Mouse (Mus musculus): ENCODE measurements around the gene Hist1h1e. TPM values are rescaled to one million over a fixed set of nuclear protein-coding genes. Genes with fewer than 3 reads are reported as not detected.
"Not testable (repeated sequence)": the region's sequence is repeated elsewhere in the genome, so short reads cannot be mapped to it uniquely, and the experiment has no call there.

Hist1h1e gene
- polyA plus RNA-seq, 1 experiment from 2014 or later: 16.3 TPM

- DNase-seq (ENCODE audit: low spot score) (peak; percentile 41), ATAC-seq (ENCODE audit: insufficient read depth, low FRiP score, low TSS enrichment) (no peak)
- Histone ChIP-seq H3K27me3 (ENCODE audit: control insufficient read depth, insufficient read depth, low read length) (no peaks in the 10 kb centered on the region), H3K4me1 (ENCODE audit: control insufficient read depth, insufficient read depth, low read length) (peaks cover 6% of the 10 kb centered on the region; the same call in 1 of the 2 replicates), H3K27ac (ENCODE audit: low read depth, low read length) (peak overlapping the region; percentile 76), H3K9me3 (ENCODE audit: control insufficient read depth, low read length) (no peaks in the 10 kb centered on the region), H3K36me3 (ENCODE audit: control insufficient read depth, insufficient read depth, low read length) (no peaks in the 10 kb centered on the region), H3K9ac (ENCODE audit: low read length) (peak overlapping the region; percentile 63), H3K4me3 (ENCODE audit: low read depth, low read length) (peak overlapping the region; percentile 36), H3K4me2 (ENCODE audit: low read depth) (peak overlapping the region; percentile 57)
- WGBS: 5% methylated on average over 7 of the region's 7 CpGs
These were observed 45.9 kb downstream of the Hist1h1e start for GRCm38 (mm10) chr13:23576351-23576881.

- H3K9ac ChIP-seq (ENCODE audit: low read length): peak overlapping the region; percentile 63
- WGBS: under 1% methylated on average over 8 of the region's 40 CpGs
- peak overlapping the region; percentile 36 for H3K4me3 ChIP-seq (ENCODE audit: low read depth, low read length)
- ATAC-seq (ENCODE audit: insufficient read depth, low FRiP score, low TSS enrichment); H3K4me1 ChIP-seq (ENCODE audit: control insufficient read depth, insufficient read depth, low read length); H3K27me3 ChIP-seq (ENCODE audit: control insufficient read depth, insufficient read depth, low read length); H3K9me3 ChIP-seq (ENCODE audit: control insufficient read depth, low read length); H3K36me3 ChIP-seq (ENCODE audit: control insufficient read depth, insufficient read depth, low read length); DNase-seq (ENCODE audit: low spot score): not testable (repeated sequence)
- peak overlapping the region; percentile 76 for H3K27ac ChIP-seq (ENCODE audit: low read depth, low read length)
- H3K4me2 ChIP-seq (ENCODE audit: low read depth): peak overlapping the region; percentile 57
These were observed 46.5 kb downstream of the Hist1h1e start for GRCm38 (mm10) chr13:23575864-23576313.

DNA sequence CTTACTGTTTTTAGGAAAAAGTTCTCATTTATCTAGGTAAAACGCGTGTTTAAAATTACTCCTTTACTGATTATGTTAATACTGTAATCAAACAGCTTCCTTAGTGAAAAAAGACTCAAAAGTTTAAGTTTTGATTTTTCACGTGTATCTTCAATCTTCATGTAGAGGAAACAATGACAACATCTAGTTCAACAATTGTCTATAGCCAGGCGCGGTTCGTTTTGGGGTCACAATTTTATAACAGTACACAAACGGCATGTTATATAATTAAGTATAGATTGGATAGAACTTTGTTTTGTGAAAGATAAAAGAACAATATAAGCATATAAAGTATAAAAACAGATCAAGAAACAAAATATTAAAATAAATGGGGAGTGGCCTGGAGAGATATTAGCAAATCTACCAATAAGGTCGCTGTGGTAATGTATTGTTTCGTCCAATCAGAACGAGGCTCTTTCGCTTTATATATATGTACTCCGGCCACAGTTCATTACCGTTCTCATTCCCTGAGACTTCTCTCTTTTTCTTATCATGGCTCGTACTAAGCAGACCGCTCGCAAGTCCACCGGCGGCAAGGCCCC lies 47.0 kb downstream of the Hist1h1e start, which contains the start of gene Hist1h3d:
Hist1h3d (plus strand) TSS at position 493 of the 581 bp plus-strand sequence.
- H3K4me3 ChIP-seq (ENCODE audit: low read depth, low read length): peak within 1 kb of the TSS; percentile 36
- WGBS: under 1% methylated on average over 18 of the region's 18 CpGs
- ATAC-seq (ENCODE audit: insufficient read depth, low FRiP score, low TSS enrichment): peak; percentile 40

GRCm38 (mm10) chr13:23574546-23575170 lies 47.7 kb downstream of the Hist1h1e start:
- not testable (repeated sequence) for H3K4me1 ChIP-seq (ENCODE audit: control insufficient read depth, insufficient read depth, low read length); H3K36me3 ChIP-seq (ENCODE audit: control insufficient read depth, insufficient read depth, low read length); DNase-seq (ENCODE audit: low spot score); H3K27me3 ChIP-seq (ENCODE audit: control insufficient read depth, insufficient read depth, low read length); H3K9me3 ChIP-seq (ENCODE audit: control insufficient read depth, low read length)
- under 1% methylated on average over 7 of the region's 39 CpGs for WGBS
- peak overlapping the region; percentile 36 for H3K4me3 ChIP-seq (ENCODE audit: low read depth, low read length)
- H3K9ac ChIP-seq (ENCODE audit: low read length): peak overlapping the region; percentile 58
- peak; percentile 5 for ATAC-seq (ENCODE audit: insufficient read depth, low FRiP score, low TSS enrichment)
- peak overlapping the region; percentile 93 for H3K27ac ChIP-seq (ENCODE audit: low read depth, low read length)
- peak overlapping the region; percentile 57 for H3K4me2 ChIP-seq (ENCODE audit: low read depth)

More for the DNA sequence above, 47.0 kb downstream of the Hist1h1e start, which contains the start of gene Hist1h3d:
- Histone ChIP-seq H3K36me3 (ENCODE audit: control insufficient read depth, insufficient read depth, low read length) (no peaks in the 10 kb centered on the region), H3K4me2 (ENCODE audit: low read depth) (peak within 1 kb of the TSS; percentile 57), H3K9ac (ENCODE audit: low read length) (peak within 1 kb of the TSS; percentile 63), H3K9me3 (ENCODE audit: control insufficient read depth, low read length) (no peaks in the 10 kb centered on the region), H3K4me1 (ENCODE audit: control insufficient read depth, insufficient read depth, low read length) (peaks cover 6% of the 10 kb centered on the region; the same call in 1 of the 2 replicates), H3K27me3 (ENCODE audit: control insufficient read depth, insufficient read depth, low read length) (no peaks in the 10 kb centered on the region), H3K27ac (ENCODE audit: low read depth, low read length) (peak within 1 kb of the TSS; percentile 88)
- peak; percentile 64 for DNase-seq (ENCODE audit: low spot score)

DNA sequence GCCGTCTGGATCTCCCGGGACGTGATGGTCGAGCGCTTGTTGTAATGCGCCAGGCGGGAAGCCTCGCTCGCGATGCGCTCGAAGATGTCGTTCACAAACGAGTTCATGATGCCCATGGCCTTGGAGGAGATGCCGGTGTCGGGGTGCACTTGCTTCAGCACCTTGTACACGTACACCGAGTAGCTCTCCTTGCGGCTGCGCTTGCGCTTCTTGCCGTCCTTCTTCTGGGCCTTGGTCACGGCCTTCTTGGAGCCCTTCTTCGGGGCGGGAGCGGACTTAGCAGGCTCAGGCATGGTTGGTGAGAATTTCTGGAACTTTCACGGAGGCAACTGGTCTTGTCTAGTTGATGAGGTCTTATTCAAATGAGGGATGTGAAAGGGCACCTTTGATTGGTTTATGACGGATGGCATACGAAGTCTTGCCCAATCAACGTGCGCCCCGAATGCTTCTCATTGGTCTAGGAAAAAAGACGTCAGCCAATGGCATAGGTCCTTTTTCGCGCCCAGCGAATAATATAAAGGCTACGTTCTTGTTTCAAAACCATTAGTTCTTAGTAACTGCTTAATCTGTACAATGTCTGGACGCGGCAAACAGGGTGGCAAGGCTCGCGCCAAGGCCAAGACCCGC lies 48.3 kb downstream of the Hist1h1e start, which contains the start of the genes Hist1h2bf and Hist1h2ad:
Hist1h2bf (minus strand) TSS at position 299 of the 627 bp plus-strand sequence.
Hist1h2ad (plus strand) TSS at position 484 of the 627 bp plus-strand sequence.
- Histone ChIP-seq H3K27ac (ENCODE audit: low read depth, low read length) (peak within 1 kb of the TSS; percentile 93), H3K9ac (ENCODE audit: low read length) (peak within 1 kb of the TSS; percentile 63), H3K4me3 (ENCODE audit: low read depth, low read length) (peak within 1 kb of the TSS; percentile 36), H3K4me2 (ENCODE audit: low read depth) (peak within 1 kb of the TSS; percentile 64)
- H3K36me3 ChIP-seq (ENCODE audit: control insufficient read depth, insufficient read depth, low read length); H3K9me3 ChIP-seq (ENCODE audit: control insufficient read depth, low read length); H3K4me1 ChIP-seq (ENCODE audit: control insufficient read depth, insufficient read depth, low read length); H3K27me3 ChIP-seq (ENCODE audit: control insufficient read depth, insufficient read depth, low read length): not testable (repeated sequence)
- WGBS: 0% methylated on average over 27 of the region's 42 CpGs
- DNase-seq (ENCODE audit: low spot score) (peak; percentile 91), ATAC-seq (ENCODE audit: insufficient read depth, low FRiP score, low TSS enrichment) (peak; percentile 89)

- not testable (repeated sequence) for H3K27me3 ChIP-seq (ENCODE audit: control insufficient read depth, insufficient read depth, low read length); ATAC-seq (ENCODE audit: insufficient read depth, low FRiP score, low TSS enrichment); H3K4me1 ChIP-seq (ENCODE audit: control insufficient read depth, insufficient read depth, low read length); H3K36me3 ChIP-seq (ENCODE audit: control insufficient read depth, insufficient read depth, low read length); H3K9me3 ChIP-seq (ENCODE audit: control insufficient read depth, low read length)
- H3K9ac ChIP-seq (ENCODE audit: low read length): peak overlapping the region; percentile 63
- H3K4me3 ChIP-seq (ENCODE audit: low read depth, low read length): peak overlapping the region; percentile 45
- peak overlapping the region; percentile 93 for H3K27ac ChIP-seq (ENCODE audit: low read depth, low read length)
- DNase-seq (ENCODE audit: low spot score): peak; percentile 30
- peak overlapping the region; percentile 64 for H3K4me2 ChIP-seq (ENCODE audit: low read depth)
- WGBS: 11% methylated on average over 17 of the region's 20 CpGs
These were observed 49.1 kb downstream of the Hist1h1e start for GRCm38 (mm10) chr13:23573034-23573897.

- no peaks in the 10 kb centered on the region for H3K9me3 ChIP-seq (ENCODE audit: control insufficient read depth, low read length)
- H3K36me3 ChIP-seq (ENCODE audit: control insufficient read depth, insufficient read depth, low read length): no peaks in the 10 kb centered on the region
- H3K9ac ChIP-seq (ENCODE audit: low read length): peak overlapping the region; percentile 77
- peak; percentile 16 for DNase-seq (ENCODE audit: low spot score)
- WGBS: 39% methylated on average over 2 of the region's 2 CpGs
- H3K4me2 ChIP-seq (ENCODE audit: low read depth): peak overlapping the region; percentile 64
- peak overlapping the region; percentile 45 for H3K4me3 ChIP-seq (ENCODE audit: low read depth, low read length)
- H3K27me3 ChIP-seq (ENCODE audit: control insufficient read depth, insufficient read depth, low read length): no peaks in the 10 kb centered on the region
- H3K4me1 ChIP-seq (ENCODE audit: control insufficient read depth, insufficient read depth, low read length): peaks cover 9% of the 10 kb centered on the region
- peak overlapping the region; percentile 93 for H3K27ac ChIP-seq (ENCODE audit: low read depth, low read length)
- ATAC-seq (ENCODE audit: insufficient read depth, low FRiP score, low TSS enrichment): no peak
These were observed 49.9 kb downstream of the Hist1h1e start for GRCm38 (mm10) chr13:23572218-23573033.

Data from neural tube, embryonic 11.5 days (tissue).